Mouse (Mus musculus) stomach, embryonic 15.5 days (tissue): ENCODE results near the gene Atg9a. TPM values are rescaled to one million over a fixed set of nuclear protein-coding genes. Genes with fewer than 3 reads are reported as not detected.
A peak's percentile ranks its signal among the peaks of the same experiment; 100 is the strongest.

Experiments
- ATAC-seq: fragments of 200-750 bp; cut with Nextera tagmentation; 2 replicates; pipeline ENCODE4 v1.8.0; 2017; ENCODE audit warnings: low read depth, moderate number of reproducible peaks, moderate TSS enrichment; ENCODE audit not compliant: insufficient read depth, low FRiP score
- H3K27ac ChIP-seq: fragments of 300-500 bp; sonication (generic); 2 replicates; pipeline ENCODE4 v1.5.1; 2015; ENCODE audit warnings: mild to moderate bottlenecking, inconsistent platforms
- H3K27me3 ChIP-seq: fragments of 300-500 bp; sonication (generic); replicated peaks from 2 replicates; pipeline ENCODE4 v1.6.1; 2015; ENCODE audit warnings: inconsistent platforms
- H3K36me3 ChIP-seq: fragments of 300-500 bp; sonication (generic); 2 replicates; pipeline ENCODE4 v1.6.1; 2015; ENCODE audit warnings: inconsistent platforms
- H3K4me1 ChIP-seq: fragments of 300-500 bp; sonication (generic); 2 replicates; pipeline ENCODE4 v1.6.1; 2015; ENCODE audit warnings: inconsistent platforms
- H3K4me2 ChIP-seq: fragments of 300-500 bp; sonication (generic); 2 replicates; pipeline ENCODE4 v1.6.1; 2015; ENCODE audit warnings: mild to moderate bottlenecking, inconsistent platforms
- H3K4me3 ChIP-seq: fragments of 300-500 bp; sonication (generic); replicated peaks from 2 replicates; pipeline ENCODE4 v1.5.1; 2015; ENCODE audit warnings: inconsistent platforms
- H3K9ac ChIP-seq: fragments of 300-500 bp; sonication (generic); 2 replicates; pipeline ENCODE4 v1.6.1; 2015; ENCODE audit warnings: inconsistent platforms
- H3K9me3 ChIP-seq: fragments of 300-500 bp; sonication (generic); 2 replicates; pipeline ENCODE4 v1.6.1; 2016; ENCODE audit warnings: inconsistent platforms
- WGBS: fragments of 180-500 bp; shearing (Covaris S2); methylation state at CpG from one replicate; pipeline ENCODE4 v1.1.7; 2015; 5-methylcytosine and 5-hydroxymethylcytosine counted together
- polyA plus RNA-seq: library from polyadenylated mRNA; unstranded; fragments of >200 nt; fragmentation: Nextera tagmentation; extraction: Ambion mirVana; gene quantifications from 2 replicates; pipeline ENCODE4 v1.2.1, GENCODE M21; 2015

The Atg9a gene
- polyA plus RNA-seq, 1 experiment from 2014 or later = 26.5 TPM

GRCm38 (mm10) chr1:75213096-75213495 lies 21.1 kb upstream of the Atg9a start:
- no peak for ATAC-seq
- Histone ChIP-seq H3K4me3 (no peak overlapping the region), H3K4me2 (0 out of 2 replicates have a peak overlapping the region, but pooled peaks have one; percentile 14), H3K27me3 (no peaks in the 10 kb centered on the region), H3K27ac (0 out of 2 replicates have a peak overlapping the region, but pooled peaks have one; percentile 83), H3K36me3 (peaks cover 17% of the 10 kb centered on the region), H3K9me3 (no peaks in the 10 kb centered on the region), H3K9ac (no peak overlapping the region), H3K4me1 (peaks cover 35% of the 10 kb centered on the region)
- WGBS = 76% methylated on average over 7 of the region's 7 CpGs

- Histone ChIP-seq H3K9ac (no peak overlapping the region), H3K4me2 (peak overlapping the region; percentile 2; the same call in 1 of the 2 replicates)
- no peak for ATAC-seq
These were observed 20.5 kb upstream of the Atg9a start for GRCm38 (mm10) chr1:75212542-75212941.

GRCm38 (mm10) chr1:75211141-75211708 lies 19.2 kb upstream of the Atg9a start:
- ATAC-seq = no peak
- Histone ChIP-seq H3K9me3 (no peaks in the 10 kb centered on the region), H3K36me3 (peaks cover 17% of the 10 kb centered on the region), H3K9ac (peak overlapping the region; percentile 97), H3K27ac (peak overlapping the region; percentile 18; the same call in 1 of the 2 replicates), H3K4me2 (peak overlapping the region; percentile 80), H3K4me3 (peak overlapping the region; percentile 89), H3K27me3 (no peaks in the 10 kb centered on the region), H3K4me1 (peaks cover 33% of the 10 kb centered on the region)
- WGBS = 7% methylated on average over 17 of the region's 17 CpGs

More at GRCm38 (mm10) chr1:75212542-75212941, 20.5 kb upstream of the Atg9a start:
- no peak overlapping the region for H3K27ac ChIP-seq
- H3K4me3 ChIP-seq = no peak overlapping the region
- H3K4me1 ChIP-seq = peaks cover 33% of the 10 kb centered on the region
- H3K27me3 ChIP-seq = no peaks in the 10 kb centered on the region
- peaks cover 17% of the 10 kb centered on the region for H3K36me3 ChIP-seq
- WGBS = 71% methylated on average over 4 of the region's 4 CpGs
- H3K9me3 ChIP-seq = no peaks in the 10 kb centered on the region

GRCm38 (mm10) chr1:75210136-75211087 lies 18.4 kb upstream of the Atg9a start, which contains the start of the genes Glb1l and Stk16:
TSS of gene Glb1l (minus strand) at chr1:75210813.
TSS of gene Stk16 (plus strand) at chr1:75210838.
- peak within 1 kb of the TSS; percentile 89 for H3K4me3 ChIP-seq
- H3K4me1 ChIP-seq = peaks cover 33% of the 10 kb centered on the region
- H3K9me3 ChIP-seq = no peaks in the 10 kb centered on the region
- no peaks in the 10 kb centered on the region for H3K27me3 ChIP-seq
- peak within 1 kb of the TSS; percentile 97 for H3K9ac ChIP-seq
- H3K36me3 ChIP-seq = peaks cover 17% of the 10 kb centered on the region
- peak; percentile 90 for ATAC-seq
- peak within 1 kb of the TSS; percentile 36; the same call in 1 of the 2 replicates for H3K27ac ChIP-seq
- 5% methylated on average over 42 of the region's 42 CpGs for WGBS
- peak within 1 kb of the TSS; percentile 80 for H3K4me2 ChIP-seq

GRCm38 (mm10) chr1:75208967-75209678 lies 17.1 kb upstream of the Atg9a start:
- Histone ChIP-seq H3K27ac (0 out of 2 replicates have a peak overlapping the region, but pooled peaks have one; percentile 26), H3K27me3 (no peaks in the 10 kb centered on the region), H3K9ac (peak overlapping the region; percentile 44; the same call in 1 of the 2 replicates), H3K36me3 (peaks cover 14% of the 10 kb centered on the region), H3K4me2 (peak overlapping the region; percentile 60), H3K4me1 (peaks cover 31% of the 10 kb centered on the region), H3K4me3 (peak overlapping the region; percentile 48), H3K9me3 (no peaks in the 10 kb centered on the region)
- 10% methylated on average over 34 of the region's 34 CpGs for WGBS
- no peak for ATAC-seq

- ATAC-seq = no peak
- no peaks in the 10 kb centered on the region for H3K4me1 ChIP-seq
- H3K27ac ChIP-seq = no peak overlapping the region
- H3K27me3 ChIP-seq = no peaks in the 10 kb centered on the region
- H3K4me3 ChIP-seq = no peak overlapping the region
- no peak overlapping the region for H3K4me2 ChIP-seq
- H3K9me3 ChIP-seq = no peaks in the 10 kb centered on the region
- peaks cover 29% of the 10 kb centered on the region for H3K36me3 ChIP-seq
- WGBS = 88% methylated on average over 1 of the region's 1 CpGs
- no peak overlapping the region for H3K9ac ChIP-seq
These were observed 9.2 kb upstream of the Atg9a start for GRCm38 (mm10) chr1:75201236-75201635.

GRCm38 (mm10) chr1:75192452-75192851 lies 456 bp upstream of the Atg9a start:
- Histone ChIP-seq H3K9me3 (no peaks in the 10 kb centered on the region), H3K4me2 (peak overlapping the region; percentile 87), H3K9ac (peak overlapping the region; percentile 83), H3K27ac (peak overlapping the region; percentile 98), H3K36me3 (peaks cover 20% of the 10 kb centered on the region), H3K27me3 (no peaks in the 10 kb centered on the region), H3K4me1 (peaks cover 19% of the 10 kb centered on the region), H3K4me3 (peak overlapping the region; percentile 90)
- under 1% methylated on average over 19 of the region's 19 CpGs for WGBS
- peak; percentile 49 for ATAC-seq

- Histone ChIP-seq H3K9me3 (no peaks in the 10 kb centered on the region), H3K27ac (peak overlapping the region; percentile 87), H3K4me2 (peak overlapping the region; percentile 91), H3K9ac (peak overlapping the region; percentile 85), H3K36me3 (peaks cover 25% of the 10 kb centered on the region), H3K4me1 (peaks cover 19% of the 10 kb centered on the region), H3K4me3 (peak overlapping the region; percentile 90), H3K27me3 (no peaks in the 10 kb centered on the region)
- 49% methylated on average over 5 of the region's 5 CpGs for WGBS
- ATAC-seq = no peak
These were observed 756 bp downstream of the Atg9a start for GRCm38 (mm10) chr1:75191258-75191621.

- Histone ChIP-seq H3K27ac (no peak overlapping the region), H3K27me3 (no peaks in the 10 kb centered on the region), H3K4me2 (peak overlapping the region; percentile 91), H3K4me1 (peaks cover 19% of the 10 kb centered on the region), H3K4me3 (peak overlapping the region; percentile 90; the same call in 1 of the 2 replicates), H3K36me3 (peaks cover 27% of the 10 kb centered on the region), H3K9ac (no peak overlapping the region), H3K9me3 (no peaks in the 10 kb centered on the region)
- ATAC-seq = no peak
- WGBS = 39% methylated on average over 2 of the region's 2 CpGs
These were observed 1.4 kb downstream of the Atg9a start for GRCm38 (mm10) chr1:75190577-75190976.

GRCm38 (mm10) chr1:75187914-75188483 lies 4.0 kb downstream of the Atg9a start:
- WGBS = 78% methylated on average over 2 of the region's 2 CpGs
- Histone ChIP-seq H3K4me3 (no peak overlapping the region), H3K9ac (no peak overlapping the region), H3K4me2 (no peak overlapping the region), H3K9me3 (no peaks in the 10 kb centered on the region), H3K4me1 (peaks cover 13% of the 10 kb centered on the region), H3K27me3 (no peaks in the 10 kb centered on the region), H3K36me3 (peaks cover 32% of the 10 kb centered on the region), H3K27ac (no peak overlapping the region)
- ATAC-seq = no peak

- Histone ChIP-seq H3K4me3 (no peak overlapping the region), H3K27me3 (no peaks in the 10 kb centered on the region), H3K4me1 (peaks cover 12% of the 10 kb centered on the region), H3K27ac (no peak overlapping the region), H3K4me2 (no peak overlapping the region), H3K9me3 (no peaks in the 10 kb centered on the region), H3K9ac (no peak overlapping the region), H3K36me3 (peaks cover 41% of the 10 kb centered on the region)
- ATAC-seq = no peak
These were observed 4.9 kb downstream of the Atg9a start for GRCm38 (mm10) chr1:75187126-75187525.
